Mouse (Mus musculus) MEL (cell line): Measurements from ENCODE around the gene Fgfr2. TPM values are rescaled to one million over a fixed set of nuclear protein-coding genes. Genes with fewer than 3 reads are reported as not detected.

Experiments used
- DNase-seq: peaks from one replicate; pipeline ENCODE4 v3.0.0; 2011; ENCODE audit warnings: low read depth, low spot score
- H3K27ac ChIP-seq: 2 replicates; pipeline ENCODE4 v1.5.1; 2012; ENCODE audit warnings: low read depth, mild to moderate bottlenecking, control low read depth, low read length, moderate library complexity; ENCODE audit not compliant: control insufficient read depth
- H3K27me3 ChIP-seq, 2 experiments: fragments of 150-350 bp in 1 of 2; sonication (generic) in 1 of 2; 2 replicates each; pipeline ENCODE4 v1.6.1; 2012; ENCODE audit warnings: low read length in 2 of 2, mild to moderate bottlenecking in 2 of 2, improper control_type of control experiment in 1 of 2, moderate library complexity in 1 of 2; ENCODE audit not compliant: insufficient read depth in 2 of 2, control insufficient read depth in 1 of 2
- H3K36me3 ChIP-seq, 2 experiments: 2 replicates each; pipeline ENCODE4 v1.6.1; 2012 to 2014; ENCODE audit warnings: low read length in 2 of 2, improper control_type of control experiment in 1 of 2, inconsistent platforms in 1 of 2, mild to moderate bottlenecking in 1 of 2; ENCODE audit not compliant: insufficient read depth in 2 of 2, control insufficient read depth in 1 of 2
- H3K4me1 ChIP-seq, 2 experiments: fragments of 150-350 bp in 1 of 2; sonication (generic) in 1 of 2; 2 replicates each; pipeline ENCODE4 v1.6.1; 2012; ENCODE audit warnings: low read length in 2 of 2, improper control_type of control experiment in 1 of 2, mild to moderate bottlenecking in 1 of 2; ENCODE audit not compliant: insufficient read depth in 2 of 2, control insufficient read depth in 1 of 2
- H3K4me3 ChIP-seq, 2 experiments: fragments of 150-350 bp in 1 of 2; sonication (generic) in 1 of 2; 2 replicates each; pipeline ENCODE4 v1.5.1; 2012; ENCODE audit warnings: low read depth in 2 of 2, low read length in 2 of 2, mild to moderate bottlenecking in 2 of 2, moderate library complexity in 2 of 2, control low read depth in 1 of 2, improper control_type of control experiment in 1 of 2; ENCODE audit not compliant: control insufficient read depth in 1 of 2, insufficient read depth in 1 of 2
- H3K79me2 ChIP-seq: 2 replicates; pipeline ENCODE4 v1.6.1; 2012; ENCODE audit warnings: mild to moderate bottlenecking, low read length, moderate library complexity; ENCODE audit not compliant: control insufficient read depth, poor library complexity, insufficient read depth
- H3K9ac ChIP-seq: 2 replicates; pipeline ENCODE4 v1.6.1; 2012; ENCODE audit warnings: low read depth, mild to moderate bottlenecking, control low read depth, low read length, moderate library complexity; ENCODE audit not compliant: control insufficient read depth, poor library complexity, severe bottlenecking
- H3K9me3 ChIP-seq: fragments of 150-350 bp; sonication (generic); replicated peaks from 2 replicates; pipeline ENCODE4 v1.6.1; 2012; ENCODE audit warnings: mild to moderate bottlenecking, low read length, improper control_type of control experiment, moderate library complexity; ENCODE audit not compliant: insufficient read depth
- BHLHE40 ChIP-seq: IDR thresholded peaks from 2 replicates; pipeline ENCODE4 v1.6.1; 2012; ENCODE audit warnings: low read depth, mild to moderate bottlenecking, inconsistent platforms, low read length, improper control_type of control experiment, borderline replicate concordance
- CHD1 ChIP-seq: IDR thresholded peaks from 2 replicates; pipeline ENCODE4 v1.6.1; 2012; ENCODE audit warnings: low read depth, mild to moderate bottlenecking, inconsistent platforms, low read length, improper control_type of control experiment
- CHD2 ChIP-seq: IDR thresholded peaks from 2 replicates; pipeline ENCODE4 v1.6.1; 2011; ENCODE audit warnings: low read length, improper control_type of control experiment
- CTCF ChIP-seq, 3 experiments: IDR thresholded peaks in 2 of 3; conservative IDR thresholded peaks in 1 of 3; 2 replicates each; pipeline ENCODE4 v1.5.1; 2011 to 2012; ENCODE audit warnings: low read length in 3 of 3, low read depth in 2 of 3, mild to moderate bottlenecking in 2 of 3, improper control_type of control experiment in 1 of 3, inconsistent platforms in 1 of 3, mixed read lengths in 1 of 3, moderate library complexity in 1 of 3; ENCODE audit not compliant: control insufficient read depth in 1 of 3, insufficient read depth in 1 of 3, poor library complexity in 1 of 3, severe bottlenecking in 1 of 3
- EP300 ChIP-seq, 2 experiments: IDR thresholded peaks; 2 replicates each; pipeline ENCODE4 v1.6.1; 2011; ENCODE audit warnings: improper control_type of control experiment in 2 of 2, low read length in 2 of 2, low read depth in 1 of 2, mild to moderate bottlenecking in 1 of 2
- ETS1 ChIP-seq: IDR thresholded peaks from 2 replicates; pipeline ENCODE4 v1.6.1; 2012; ENCODE audit warnings: low read depth, mild to moderate bottlenecking, inconsistent platforms, low read length, improper control_type of control experiment, moderate library complexity
- GATA1 ChIP-seq: IDR thresholded peaks from 2 replicates; pipeline ENCODE4 v1.6.1; 2011; ENCODE audit warnings: low read depth, low read length, improper control_type of control experiment
- HCFC1 ChIP-seq: IDR thresholded peaks from 2 replicates; pipeline ENCODE4 v1.6.1; 2012; ENCODE audit warnings: low read depth, mild to moderate bottlenecking, inconsistent platforms, low read length, improper control_type of control experiment, moderate library complexity
- JUND ChIP-seq: IDR thresholded peaks from 2 replicates; pipeline ENCODE4 v1.6.1; 2011; ENCODE audit warnings: low read depth, mild to moderate bottlenecking, improper control_type of control experiment, low read length
- KAT2A ChIP-seq: conservative IDR thresholded peaks from 2 replicates; pipeline ENCODE4 v1.6.1; 2012; ENCODE audit warnings: low read depth, low read length, improper control_type of control experiment, inconsistent platforms
- MAFK ChIP-seq: IDR thresholded peaks from 2 replicates; pipeline ENCODE4 v1.6.1; 2011; ENCODE audit warnings: low read depth, mild to moderate bottlenecking, low read length, improper control_type of control experiment, borderline replicate concordance
- MAX ChIP-seq: IDR thresholded peaks from 2 replicates; pipeline ENCODE4 v1.6.1; 2011; ENCODE audit warnings: low read length, improper control_type of control experiment
- MEF2A ChIP-seq: IDR thresholded peaks from 2 replicates; pipeline ENCODE4 v1.6.1; 2014; ENCODE audit warnings: low read depth, mild to moderate bottlenecking, inconsistent platforms, low read length, improper control_type of control experiment; ENCODE audit not compliant: poor library complexity, insufficient replicate concordance, severe bottlenecking; ENCODE audit errors: extremely low read depth
- MXI1 ChIP-seq: IDR thresholded peaks from 2 replicates; pipeline ENCODE4 v1.6.1; 2011; ENCODE audit warnings: mild to moderate bottlenecking, low read depth, low read length, improper control_type of control experiment
- MYB ChIP-seq: IDR thresholded peaks from 2 replicates; pipeline ENCODE4 v1.6.1; 2011; ENCODE audit warnings: mild to moderate bottlenecking, low read depth, low read length, improper control_type of control experiment
- POLR2AphosphoS2 ChIP-seq: IDR thresholded peaks from 2 replicates; pipeline ENCODE4 v1.6.1; 2011; ENCODE audit warnings: low read length, improper control_type of control experiment
- RAD21 ChIP-seq: IDR thresholded peaks from 2 replicates; pipeline ENCODE4 v1.6.1; 2011; ENCODE audit warnings: mild to moderate bottlenecking, low read depth, low read length, improper control_type of control experiment
- TBP ChIP-seq: IDR thresholded peaks from 2 replicates; pipeline ENCODE4 v1.8.0; 2011; ENCODE audit warnings: low read depth, low read length, improper control_type of control experiment
- TCF12 ChIP-seq: IDR thresholded peaks from 2 replicates; pipeline ENCODE4 v1.6.1; 2014; ENCODE audit warnings: low read depth, mild to moderate bottlenecking, inconsistent platforms, low read length, improper control_type of control experiment, moderate library complexity
- UBTF ChIP-seq: IDR thresholded peaks from 2 replicates; pipeline ENCODE4 v1.6.1; 2012; ENCODE audit warnings: low read depth, mild to moderate bottlenecking, inconsistent platforms, low read length, improper control_type of control experiment, moderate library complexity, borderline replicate concordance; ENCODE audit not compliant: insufficient read depth
- USF1 ChIP-seq: IDR thresholded peaks from 2 replicates; pipeline ENCODE4 v1.6.1; 2014; ENCODE audit warnings: low read depth, mild to moderate bottlenecking, inconsistent platforms, low read length, improper control_type of control experiment, moderate library complexity
- USF2 ChIP-seq, 2 experiments: IDR thresholded peaks; 2 replicates each; pipeline ENCODE4 v1.6.1; 2011 to 2012; ENCODE audit warnings: improper control_type of control experiment in 2 of 2, low read length in 2 of 2, borderline replicate concordance in 1 of 2, inconsistent platforms in 1 of 2, low read depth in 1 of 2, mild to moderate bottlenecking in 1 of 2; ENCODE audit not compliant: insufficient read depth in 1 of 2
- ZC3H11A ChIP-seq: IDR thresholded peaks from 2 replicates; pipeline ENCODE4 v1.6.1; 2012; ENCODE audit warnings: low read depth, mild to moderate bottlenecking, inconsistent platforms, low read length, improper control_type of control experiment
- ZKSCAN1 ChIP-seq: IDR thresholded peaks from 2 replicates; pipeline ENCODE4 v1.6.1; 2012; ENCODE audit warnings: low read depth, mild to moderate bottlenecking, inconsistent platforms, low read length, improper control_type of control experiment, moderate library complexity
- ZNF384 ChIP-seq: IDR thresholded peaks from 2 replicates; pipeline ENCODE4 v1.6.1; 2012; ENCODE audit warnings: low read depth, mild to moderate bottlenecking, inconsistent platforms, low read length, improper control_type of control experiment
- polyA plus RNA-seq, 2 experiments: library from polyadenylated mRNA; stranded (reverse) in 1 of 2; unstranded in 1 of 2; fragments of >175 nt in 1 of 2; fragments of >200 nt in 1 of 2; gene quantifications; 2 replicates each; pipeline versions ENCODE4 v1.2.1 to v1.2.4; 2012; ENCODE audit warnings: low replicate concordance in 2 of 2, low read depth in 1 of 2; ENCODE audit not compliant: insufficient read length in 2 of 2, insufficient read depth in 1 of 2, missing spikeins in 1 of 2
- total RNA-seq: library from RNA; depleted of rRNA; stranded (reverse); fragments of 300-350 nt; gene quantifications from 2 replicates; pipeline ENCODE4 v1.2.3, GENCODE M21; 2012

Gene Fgfr2
- total and polyA plus RNA-seq, 3 experiments, result not detected

- no peak overlapping the region for H3K9ac ChIP-seq
- no peak overlapping the region for H3K4me3 ChIP-seq
- DNase-seq, result no peak
- H3K79me2 ChIP-seq, result peaks cover 10% of the 10 kb centered on the region; the same call in 1 of the 2 replicates
- H3K9me3 ChIP-seq, result no peaks in the 10 kb centered on the region
- H3K27me3 ChIP-seq, result no peaks in the 10 kb centered on the region
- H3K36me3 ChIP-seq, result peaks cover 0 to 20% of the 10 kb centered on the region in 2 experiments; a peak in 2 of 4 replicates
- no peak for TF ChIP-seq ZKSCAN1
- no peak for TF ChIP-seq TBP
- no peak for TF ChIP-seq KAT2A
- no peak for TF ChIP-seq JUND
- TF ChIP-seq BHLHE40, result no peak
- TF ChIP-seq ZC3H11A, result no peak
- TF ChIP-seq MAX, result no peak
- TF ChIP-seq MYB, result no peak
- no peak for TF ChIP-seq GATA1
- TF ChIP-seq ZNF384, result no peak
- no peak for TF ChIP-seq CHD1
- TF ChIP-seq POLR2AphosphoS2, result no peak
- TF ChIP-seq EP300 (IDR thresholded peaks at IDR 0.05; ENCODE audit: low read depth in 1 of 2, low read length in 2 of 2), result no peak
- TF ChIP-seq HCFC1, result no peak
- H3K4me1 ChIP-seq, result peaks cover 12 to 25% of the 10 kb centered on the region in 2 experiments
- H3K27ac ChIP-seq, result no peak overlapping the region
Observed at GRCm38 (mm10) chr7:132802066-132802465, 321.1 kb downstream of the Fgfr2 start.

- TF ChIP-seq MEF2A (no peak), ZKSCAN1 (no peak), RAD21 (no peak), TCF12 (no peak), CTCF (IDR thresholded peaks at IDR 0.05 in 2 of 3, conservative IDR thresholded peaks at IDR 0.05 in 1 of 3; ENCODE audit: control insufficient read depth in 1 of 3, insufficient read depth in 1 of 3, low read depth in 2 of 3, low read length in 3 of 3, poor library complexity in 1 of 3, severe bottlenecking in 1 of 3) (no peak), TBP (no peak), USF1 (no peak), UBTF (no peak), JUND (no peak), HCFC1 (no peak), POLR2AphosphoS2 (no peak), ETS1 (no peak), MXI1 (no peak), ZC3H11A (no peak), USF2 (IDR thresholded peaks at IDR 0.05; ENCODE audit: borderline replicate concordance in 1 of 2, insufficient read depth in 1 of 2, low read depth in 1 of 2, low read length in 2 of 2) (no peak), CHD2 (no peak), EP300 (IDR thresholded peaks at IDR 0.05; ENCODE audit: low read depth in 1 of 2, low read length in 2 of 2) (no peak), MAFK (no peak)
- TF ChIP-seq, all 39 proteins: peak for 0
- peaks cover 0 to 20% of the 10 kb centered on the region in 2 experiments; a peak in 2 of 4 replicates for H3K36me3 ChIP-seq
- H3K4me1 ChIP-seq, result peaks cover 12 to 25% of the 10 kb centered on the region in 2 experiments
- H3K27me3 ChIP-seq, result no peaks in the 10 kb centered on the region
- no peaks in the 10 kb centered on the region for H3K9me3 ChIP-seq
- no peak overlapping the region for H3K9ac ChIP-seq
- H3K4me3 ChIP-seq, result no peak overlapping the region
- DNase-seq, result no peak
- H3K27ac ChIP-seq, result no peak overlapping the region
- peaks cover 9% of the 10 kb centered on the region; the same call in 1 of the 2 replicates for H3K79me2 ChIP-seq
Observed at GRCm38 (mm10) chr7:132801509-132801908, 321.6 kb downstream of the Fgfr2 start.
